Mouse (Mus musculus) small intestine, adult 2 months (tissue): Measurements from ENCODE around the gene Mast4.

ENCODE experiments used
- CTCF ChIP-seq: fragments of 200-500 bp; IDR thresholded peaks from 2 replicates; pipeline ENCODE4 v1.5.1; 2012; ENCODE audit warnings: low read depth, mild to moderate bottlenecking, control low read depth, inconsistent platforms, low read length, moderate library complexity, mixed read lengths; ENCODE audit not compliant: insufficient replicate concordance, insufficient read length; ENCODE audit errors: extremely low read depth
- POLR2A ChIP-seq: fragments of 200-500 bp; IDR thresholded peaks from 2 replicates; pipeline ENCODE4 v1.6.1; 2012; ENCODE audit warnings: low read depth, mild to moderate bottlenecking, control low read depth, inconsistent platforms, low read length, moderate library complexity

DNA sequence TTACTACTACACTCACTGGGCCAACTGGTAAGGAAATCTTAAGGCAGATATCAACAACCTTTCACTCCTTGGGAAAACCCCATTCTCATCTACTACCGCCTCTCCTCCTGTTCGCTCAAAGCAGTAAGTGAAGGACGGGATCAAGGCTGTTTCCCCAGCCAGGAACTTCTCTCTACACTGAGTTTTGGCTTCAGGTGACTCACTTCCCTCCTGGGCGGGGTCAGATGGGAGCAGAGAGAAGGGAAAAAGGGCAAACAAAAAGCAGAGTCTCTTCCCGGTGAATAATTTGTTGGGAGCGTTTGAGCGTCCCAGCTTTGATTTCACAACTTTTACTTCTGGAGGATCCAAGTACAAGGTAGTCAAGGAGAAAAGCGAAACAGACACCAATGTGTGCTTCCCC is 578.2 kb downstream of the Mast4 start:
- TF ChIP-seq CTCF = no peak
- no peak for TF ChIP-seq POLR2A
